Mouse (Mus musculus) right cerebral cortex, postnatal 10 days (tissue): ENCODE measurements around the gene Exo5.

ENCODE experiments used
- DNase-seq, 2 experiments: peaks; one replicate each; pipeline ENCODE4 v3.0.0; 2021; ENCODE audit warnings: low spot score in 2 of 2

Exo5 gene

GRCm38 (mm10) chr4:120905644-120906043 is 19.2 kb downstream of the Exo5 start:
- DNase-seq: no peak

DNA sequence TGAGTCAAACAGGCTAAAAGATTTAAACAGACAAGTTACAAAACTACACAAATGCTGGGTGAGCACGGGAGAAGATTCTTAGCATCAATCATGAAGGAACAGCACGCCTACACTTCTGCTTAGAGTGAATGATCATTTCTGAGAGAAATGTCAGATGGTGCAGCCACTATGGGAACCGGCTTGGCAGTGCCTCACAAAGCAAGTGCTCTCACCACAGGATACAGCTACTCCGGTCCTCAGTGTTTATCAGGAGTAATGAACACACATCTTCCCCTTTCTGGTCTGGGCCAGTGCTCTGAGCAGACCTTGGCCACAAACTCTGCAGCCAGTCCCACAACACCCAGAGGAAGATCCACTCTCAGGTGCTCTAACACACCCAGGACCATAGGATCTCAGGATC is 20.3 kb downstream of the Exo5 start:
- no peak for DNase-seq

GRCm38 (mm10) chr4:120895810-120896584 is 28.8 kb downstream of the Exo5 start:
- no peak for DNase-seq

DNA sequence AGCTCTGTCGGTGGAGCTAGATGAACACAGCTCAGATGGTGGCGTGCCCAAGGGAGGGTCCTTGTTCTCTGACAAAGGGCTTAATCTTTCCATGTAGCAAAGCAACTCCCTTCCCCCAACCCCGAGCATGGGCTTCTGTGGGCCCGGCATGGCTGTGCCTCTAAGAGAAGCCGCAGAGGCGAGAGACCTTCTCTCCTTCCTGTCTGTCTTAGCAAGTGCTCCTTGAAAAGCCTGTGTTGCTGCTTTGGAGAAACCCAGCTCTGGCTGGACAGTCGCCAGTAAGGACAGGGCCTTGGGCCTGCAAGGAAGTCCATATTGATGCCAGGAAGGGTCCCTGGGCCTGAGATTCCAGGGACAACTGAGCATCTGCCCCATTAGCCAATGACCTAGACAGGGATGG is 29.6 kb downstream of the Exo5 start:
- DNase-seq: no peak

GRCm38 (mm10) chr4:120894584-120894983 is 30.2 kb downstream of the Exo5 start:
- DNase-seq: no peak

- DNase-seq: peak; percentile 23 to 33
Observed at GRCm38 (mm10) chr4:120893656-120894401, 31.0 kb downstream of the Exo5 start.

DNA sequence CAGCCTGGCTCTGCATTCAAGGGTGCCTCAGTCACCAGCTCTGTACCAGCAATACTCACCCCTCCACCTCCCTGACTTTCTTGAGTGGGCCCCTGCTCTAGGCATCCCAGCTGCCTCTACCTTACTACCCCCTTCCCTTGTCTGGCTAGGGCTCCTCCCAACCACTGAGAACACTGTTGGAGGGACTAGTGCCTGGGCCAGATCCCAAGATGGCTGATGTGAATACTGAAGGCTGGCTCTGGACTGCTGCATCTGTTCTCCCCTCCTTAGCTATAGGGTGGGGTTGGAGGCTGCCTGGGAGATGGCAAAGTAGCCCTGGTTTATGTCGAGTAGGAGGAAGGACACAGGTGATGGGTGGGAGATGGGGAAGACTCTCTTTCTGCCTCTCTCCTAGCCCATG is 32.3 kb downstream of the Exo5 start:
- DNase-seq: no peak

- no peak for DNase-seq
Observed at GRCm38 (mm10) chr4:120891960-120892359, 32.9 kb downstream of the Exo5 start.

DNA sequence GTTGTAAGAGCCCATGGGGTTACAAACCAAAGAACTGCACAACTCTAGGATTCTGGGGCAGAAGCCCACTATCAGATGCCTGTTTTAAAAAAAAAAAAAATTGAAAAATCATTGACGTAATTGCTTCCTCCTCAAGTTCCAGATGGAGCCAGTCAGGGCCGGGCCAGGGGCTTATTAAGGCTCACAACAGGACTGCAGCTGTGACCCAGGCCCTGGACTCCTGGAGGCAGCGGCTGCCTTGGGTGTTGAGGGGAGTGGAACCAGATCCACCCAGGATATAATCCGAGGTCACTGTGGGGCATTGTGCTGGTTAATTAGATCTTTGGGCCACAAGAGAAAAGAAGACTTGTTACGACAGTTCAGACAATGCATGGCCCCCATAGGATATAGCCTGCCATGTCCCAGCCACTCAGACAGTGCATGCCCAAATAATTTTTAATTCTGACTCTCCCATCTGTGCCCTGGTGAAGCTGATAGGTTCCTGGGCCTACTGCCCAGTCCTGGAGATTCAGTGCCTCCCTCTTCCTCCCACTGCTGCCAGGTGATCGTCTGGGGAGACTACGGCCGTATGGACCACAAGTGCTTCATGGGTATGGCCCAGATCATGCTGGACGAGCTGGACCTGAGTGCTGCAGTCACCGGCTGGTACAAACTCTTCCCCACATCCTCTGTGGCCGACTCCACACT is 33.9 kb downstream of the Exo5 start:
- DNase-seq: no peak

- DNase-seq: peak in 1 of 2 experiments; percentile 14
Observed at GRCm38 (mm10) chr4:120888884-120889283, 35.9 kb downstream of the Exo5 start.

DNA sequence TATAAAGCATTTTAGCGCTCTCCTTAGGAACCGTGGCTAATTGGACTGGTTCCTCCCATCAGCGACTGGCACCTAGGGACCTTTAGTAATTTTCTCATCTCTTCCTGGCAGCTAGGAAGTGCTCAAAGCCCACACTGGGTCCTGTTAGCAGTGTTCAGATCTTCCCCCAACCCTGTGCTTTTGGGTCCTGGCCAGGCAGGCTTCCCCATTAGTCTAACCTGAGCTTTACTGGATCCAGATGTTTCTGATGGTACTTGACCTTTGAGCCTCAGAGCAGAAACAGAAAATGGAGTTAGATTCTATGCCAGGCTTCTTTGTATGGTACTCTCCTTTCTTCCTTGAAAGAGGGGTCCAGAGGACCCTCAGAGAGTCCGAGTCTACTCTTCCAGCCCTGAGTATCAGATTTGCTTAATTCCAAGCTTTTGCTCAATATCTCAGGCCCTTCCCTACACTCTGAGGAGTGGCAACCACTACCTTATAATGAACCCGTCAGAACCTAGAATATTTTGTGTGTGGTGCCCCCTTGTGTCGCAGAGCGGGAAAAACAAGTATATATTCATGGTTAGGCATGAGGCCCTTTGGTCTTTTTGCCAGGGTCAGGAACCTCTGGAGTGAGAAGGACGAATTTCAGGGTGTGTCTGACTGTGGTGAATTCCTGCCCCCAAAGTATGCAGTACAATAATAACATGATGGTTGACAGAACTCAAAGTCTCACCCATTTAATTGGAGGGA is 37.3 kb downstream of the Exo5 start:
- DNase-seq: peak; percentile 64 to 72

DNA sequence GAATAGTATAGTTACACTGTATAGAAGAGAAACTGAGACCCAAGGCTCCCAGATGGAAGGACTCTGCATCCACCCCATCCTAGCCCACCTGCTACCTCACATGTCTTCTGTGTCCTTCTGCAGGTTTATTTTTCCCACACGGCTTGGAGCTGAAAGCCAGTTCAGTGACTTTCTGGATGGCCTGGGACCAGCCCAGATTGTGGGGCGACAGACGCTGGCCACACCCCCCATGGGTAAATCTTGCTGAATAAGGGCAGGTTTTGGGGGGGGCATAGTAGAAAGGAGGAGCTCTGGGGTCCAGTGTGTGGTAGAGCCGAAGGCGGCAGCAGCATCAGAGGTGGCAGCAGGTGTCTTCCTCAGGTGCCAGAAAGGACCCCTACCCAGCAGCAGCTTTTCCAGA is 38.0 kb downstream of the Exo5 start:
- DNase-seq: peak in 1 of 2 experiments; percentile 16

DNA sequence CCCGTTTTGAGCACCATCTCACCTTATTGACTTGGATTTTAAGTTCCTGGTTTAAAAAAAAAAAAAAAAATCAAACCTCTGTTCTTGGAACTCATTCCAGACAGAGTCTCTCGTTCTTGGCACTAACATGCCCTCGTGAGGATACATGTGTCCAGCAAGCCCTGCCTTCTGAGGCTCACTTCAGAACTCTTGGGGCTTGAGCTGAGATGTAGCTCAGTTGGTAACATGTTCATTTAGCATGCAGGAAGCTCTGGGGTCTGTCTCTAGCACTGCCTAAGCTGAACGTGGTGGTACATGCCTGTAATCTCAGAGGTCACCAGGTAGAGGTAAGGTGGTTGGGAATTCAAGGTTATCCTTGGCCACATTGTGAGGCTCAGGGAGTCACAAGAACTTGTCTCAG is 38.7 kb downstream of the Exo5 start:
- DNase-seq: no peak

DNA sequence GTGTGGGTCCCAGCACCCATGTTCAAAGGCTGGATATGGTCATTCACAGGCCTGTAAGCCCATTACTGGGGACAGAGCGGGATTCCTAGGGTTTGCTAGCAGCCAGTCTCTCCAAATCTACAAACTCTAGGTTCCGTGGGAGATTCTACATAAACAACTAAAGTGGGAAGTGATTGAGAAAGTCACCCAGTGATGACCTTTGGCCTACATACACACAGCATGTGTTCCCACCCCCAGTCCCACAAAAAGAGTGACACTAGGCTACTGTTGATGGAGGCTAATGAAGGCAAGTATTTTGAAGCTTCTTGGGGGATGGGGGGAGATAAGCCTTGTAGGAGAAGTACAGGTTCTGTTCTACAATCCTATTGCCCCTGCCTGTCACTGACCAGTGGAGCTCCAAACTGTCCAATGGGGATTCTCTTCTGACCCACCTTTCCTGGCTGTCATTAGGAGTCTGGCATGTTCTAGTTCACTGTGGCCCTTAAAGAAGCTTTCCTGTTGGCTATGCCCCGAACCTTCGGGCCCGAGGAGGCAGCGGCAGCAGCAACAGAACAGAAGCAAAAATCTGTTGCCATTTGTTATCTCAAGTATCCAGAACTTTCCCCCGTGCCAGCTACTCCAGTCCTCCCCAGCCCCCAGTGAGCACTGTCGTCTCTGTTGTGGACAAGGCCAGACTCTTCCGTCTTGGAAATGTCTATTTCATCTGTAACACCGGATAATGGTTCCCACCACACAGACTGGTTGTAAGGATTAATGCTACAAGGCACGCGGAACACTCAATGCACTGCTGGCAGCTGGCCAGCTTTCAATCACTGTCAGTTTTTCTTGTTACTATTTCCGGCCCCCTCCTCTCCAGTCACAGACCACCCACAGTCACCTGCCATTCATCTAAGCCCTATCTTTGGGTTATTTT is 39.4 kb downstream of the Exo5 start:
- no peak for DNase-seq

DNA sequence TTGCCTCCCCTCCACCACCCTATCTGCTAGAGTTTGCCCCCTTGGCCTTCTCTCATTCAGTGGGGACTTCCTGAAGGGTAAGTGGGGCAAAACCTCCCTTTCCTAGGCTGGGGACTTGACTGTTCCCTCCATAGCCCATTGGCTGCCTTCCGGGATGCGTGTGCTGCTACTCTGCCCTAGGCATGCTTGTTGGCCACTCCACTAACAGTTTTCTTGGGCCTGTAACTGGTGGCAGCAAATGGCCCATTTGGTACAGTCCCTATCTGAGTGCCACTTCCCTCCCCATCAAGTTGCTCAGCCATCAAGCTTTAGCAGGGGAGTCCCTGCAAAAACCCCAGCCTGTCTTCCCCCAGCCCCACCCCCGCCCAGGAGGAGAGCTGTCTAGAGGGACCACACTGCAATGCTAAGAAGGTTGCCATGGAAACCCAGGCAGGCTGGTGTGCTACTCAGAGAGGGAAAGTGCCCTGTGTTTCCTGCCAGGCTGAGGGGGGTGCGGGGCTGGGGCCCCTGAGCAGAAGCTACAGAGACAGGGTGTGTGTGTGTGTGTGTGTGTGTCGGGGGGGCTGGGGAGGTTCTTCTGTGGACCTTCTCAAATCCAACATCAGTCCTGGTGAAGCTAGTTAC is 42.7 kb downstream of the Exo5 start:
- DNase-seq: peak; percentile 83 to 90

DNA sequence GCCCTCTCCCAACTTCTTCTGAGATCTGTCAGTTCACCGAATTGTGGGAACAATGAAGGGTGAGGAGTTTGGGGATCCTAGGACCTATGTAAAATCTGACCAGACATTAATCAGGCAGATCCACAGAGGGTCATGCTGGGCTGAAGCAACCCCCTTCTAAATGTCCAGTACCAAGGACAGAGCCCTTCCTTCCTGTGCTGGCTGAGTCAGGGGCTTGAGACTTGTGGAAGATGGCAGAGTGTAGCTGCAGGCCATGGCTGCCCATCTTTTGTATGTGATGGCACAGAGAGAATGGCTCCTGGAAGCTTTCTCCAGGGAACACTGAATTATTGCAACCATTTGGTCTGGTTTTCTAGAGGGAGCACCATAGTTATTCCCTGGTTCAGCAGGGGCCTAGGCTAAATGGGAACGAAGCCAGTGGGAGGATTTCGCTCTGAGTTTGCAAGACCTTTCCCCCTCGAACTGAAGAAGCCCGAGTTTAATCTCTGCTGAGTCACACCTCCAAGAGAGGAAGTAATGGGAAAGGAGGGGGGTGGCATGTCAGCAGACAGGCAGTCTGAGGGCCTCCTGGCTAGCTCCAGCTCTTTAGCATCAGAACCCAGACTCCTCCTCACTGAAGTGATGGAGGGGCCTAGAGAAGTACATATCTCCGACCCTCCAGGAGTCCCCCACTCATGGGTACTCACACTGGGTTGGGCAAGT is 43.9 kb downstream of the Exo5 start:
- no peak for DNase-seq

DNA sequence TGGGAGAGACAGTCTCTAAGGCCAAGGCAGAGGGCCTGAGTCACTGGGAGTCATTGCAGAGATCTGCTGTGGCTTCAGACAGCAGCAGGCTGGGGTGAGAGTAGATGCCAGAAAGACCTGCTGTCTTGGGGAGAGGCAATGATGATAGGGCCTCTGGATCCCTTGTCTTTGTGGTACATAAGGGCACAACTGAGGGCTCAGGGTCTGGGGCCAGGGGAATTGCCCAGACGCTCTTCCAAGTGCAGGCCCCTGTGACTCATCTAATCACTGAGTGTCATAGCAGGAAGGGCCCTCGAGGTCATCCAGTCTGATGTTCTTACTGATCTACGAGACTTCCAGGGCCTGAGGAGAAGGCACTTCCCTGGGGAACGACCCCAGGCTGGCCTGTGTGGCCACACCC is 45.4 kb downstream of the Exo5 start:
- no peak for DNase-seq

DNA sequence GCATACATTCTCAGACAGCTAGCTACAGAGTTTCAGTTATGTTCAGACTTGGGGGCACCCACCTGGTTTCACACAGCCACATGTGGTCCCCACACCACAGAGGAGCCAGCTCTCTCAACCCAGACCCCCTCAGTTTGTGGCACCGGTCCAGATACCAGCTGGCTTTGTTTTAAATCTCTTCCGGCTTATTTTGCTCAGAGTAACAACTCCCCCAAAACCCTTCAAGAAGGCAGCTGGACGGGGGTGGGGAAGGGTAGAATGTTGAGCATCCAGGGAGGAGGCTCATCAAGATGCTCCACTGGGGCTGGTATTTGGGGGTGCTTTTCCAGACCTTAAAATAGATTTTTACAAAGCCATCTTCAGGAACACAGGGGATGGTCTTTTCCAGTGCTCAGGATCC is 46.1 kb downstream of the Exo5 start:
- DNase-seq: peak in 1 of 2 experiments; percentile 68

DNA sequence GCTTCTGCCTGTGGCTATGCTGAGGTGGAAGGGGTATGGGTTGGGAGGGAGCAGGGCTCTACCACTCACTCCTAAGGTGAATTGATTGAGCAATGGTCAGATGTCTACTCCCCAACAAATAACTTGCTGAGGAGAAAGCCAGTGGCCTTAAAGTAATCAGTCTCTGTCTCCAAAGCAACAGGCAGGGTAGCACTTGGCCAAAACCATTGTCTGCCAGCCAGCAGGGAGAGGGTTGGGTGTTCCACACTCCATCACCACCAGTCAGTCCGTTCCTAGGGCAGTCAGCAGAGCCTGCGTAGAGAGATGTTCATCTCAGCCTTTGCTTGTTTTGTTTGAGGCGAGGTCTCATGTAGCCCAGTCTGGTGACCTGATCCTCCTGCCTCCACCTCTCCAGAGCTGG is 48.9 kb downstream of the Exo5 start:
- DNase-seq: no peak
